Mouse (Mus musculus): ENCODE results near the gene Tom1l2. TPM values are rescaled to one million over a fixed set of nuclear protein-coding genes. Genes with fewer than 3 reads are reported as not detected.

The Tom1l2 gene
- polyA plus RNA-seq, 2 experiments, result 21.5 to 36.0 TPM

DNA sequence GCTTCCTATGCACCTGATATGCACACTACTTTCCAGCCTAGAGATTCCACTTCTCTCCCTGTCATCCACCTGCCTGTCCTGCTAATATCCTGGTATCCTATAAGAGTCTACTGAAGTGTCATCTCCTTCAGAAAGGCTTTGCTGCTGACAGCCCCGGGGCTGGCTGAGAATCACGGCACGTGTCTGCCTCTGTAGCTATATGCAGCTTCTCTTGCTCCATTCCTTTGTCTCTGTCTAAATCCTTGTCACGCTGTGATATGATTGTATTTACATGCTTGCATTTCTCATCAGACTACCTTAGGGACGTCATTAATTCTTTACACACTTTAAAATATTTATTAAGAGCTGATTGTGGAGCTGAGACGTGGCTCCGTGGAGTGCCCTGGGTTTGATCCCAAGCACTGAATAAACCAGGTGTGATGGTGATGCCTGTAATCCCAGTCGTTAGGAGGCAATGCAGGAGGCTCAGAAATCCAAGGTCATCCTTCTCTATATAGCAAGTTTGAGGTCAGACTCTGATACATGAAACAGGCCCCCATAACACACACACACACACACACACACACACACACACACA, 75.5 kb downstream of the Tom1l2 start:
- H3K4me1 ChIP-seq (ENCODE audit: control insufficient read depth, insufficient read depth, low read length), result peaks cover 21% of the 10 kb centered on the region
- H3K27ac ChIP-seq (replicated peaks; ENCODE audit: low read depth, low read length), result no peak overlapping the region
- H3K36me3 ChIP-seq (ENCODE audit: control insufficient read depth, insufficient read depth, low read length), result 0 out of 2 replicates have a peak, but pooled peaks cover 11% of the 10 kb centered on the region
- no peak overlapping the region for H3K4me2 ChIP-seq (replicated peaks; ENCODE audit: low read depth, low read length, severe bottlenecking)
- WGBS, result 58% methylated on average over 8 of the region's 8 CpGs
- no peak overlapping the region for H3K9ac ChIP-seq (ENCODE audit: low read depth, low read length, severe bottlenecking)
- ATAC-seq (ENCODE audit: low FRiP score, low read depth), result no peak
- no peak for DNase-seq (ENCODE audit: low spot score)
- no peaks in the 10 kb centered on the region for H3K27me3 ChIP-seq (ENCODE audit: control insufficient read depth, insufficient read depth, low read length)
- TF ChIP-seq POLR2A (IDR thresholded peaks at IDR 0.05; ENCODE audit: borderline replicate concordance, extremely low read depth, insufficient read depth, insufficient read length), result no peak
- H3K4me3 ChIP-seq (replicated peaks; ENCODE audit: low read length), result no peak overlapping the region
- no peaks in the 10 kb centered on the region for H3K9me3 ChIP-seq (ENCODE audit: control insufficient read depth, low read length)

DNA sequence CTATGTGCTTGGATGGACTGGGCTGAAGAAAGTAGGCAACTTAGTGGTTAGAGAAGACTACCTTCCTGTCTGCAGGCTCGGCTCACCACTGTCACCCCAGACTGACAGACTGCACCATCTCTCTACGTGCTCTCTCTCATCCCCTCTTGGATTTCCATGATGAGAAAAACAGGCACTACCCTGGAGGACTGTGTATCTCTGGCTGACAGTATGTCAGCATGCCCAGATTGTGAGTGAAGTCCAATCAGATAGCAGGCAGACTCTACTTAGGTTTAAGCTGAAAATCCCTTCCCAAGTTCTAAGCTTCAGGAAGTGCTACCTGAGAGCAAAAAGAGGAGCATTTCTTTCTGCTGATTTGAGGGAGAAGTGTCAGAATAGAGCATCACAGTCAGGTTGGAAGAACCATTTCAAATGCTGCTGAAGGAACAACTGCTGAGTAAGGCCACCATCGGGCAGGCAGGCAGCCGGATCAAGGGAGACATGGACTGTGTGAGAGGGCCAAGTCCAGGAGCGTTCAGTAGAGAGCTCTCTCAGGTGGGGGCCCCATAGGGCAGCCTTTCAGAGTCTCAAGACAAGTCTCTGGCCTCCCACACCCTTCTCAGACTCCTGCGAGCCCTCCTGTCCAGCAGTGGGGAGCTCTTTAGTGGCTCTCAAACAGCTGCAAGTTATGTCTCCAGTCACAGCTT, 76.2 kb downstream of the Tom1l2 start:
- no peak for TF ChIP-seq POLR2A (IDR thresholded peaks at IDR 0.05; ENCODE audit: borderline replicate concordance, extremely low read depth, insufficient read depth, insufficient read length)
- no peak overlapping the region for H3K4me3 ChIP-seq (replicated peaks; ENCODE audit: low read length)
- H3K4me2 ChIP-seq (replicated peaks; ENCODE audit: low read depth, low read length, severe bottlenecking), result no peak overlapping the region
- H3K27me3 ChIP-seq (ENCODE audit: control insufficient read depth, insufficient read depth, low read length), result no peaks in the 10 kb centered on the region
- ATAC-seq (ENCODE audit: low FRiP score, low read depth), result no peak
- H3K9ac ChIP-seq (ENCODE audit: low read depth, low read length, severe bottlenecking), result no peak overlapping the region
- no peak overlapping the region for H3K27ac ChIP-seq (replicated peaks; ENCODE audit: low read depth, low read length)
- H3K36me3 ChIP-seq (ENCODE audit: control insufficient read depth, insufficient read depth, low read length), result 0 out of 2 replicates have a peak, but pooled peaks cover 11% of the 10 kb centered on the region
- 78% methylated on average over 6 of the region's 6 CpGs for WGBS
- H3K9me3 ChIP-seq (ENCODE audit: control insufficient read depth, low read length), result no peaks in the 10 kb centered on the region
- DNase-seq (ENCODE audit: low spot score), result no peak
- H3K4me1 ChIP-seq (ENCODE audit: control insufficient read depth, insufficient read depth, low read length), result peaks cover 21% of the 10 kb centered on the region

DNA sequence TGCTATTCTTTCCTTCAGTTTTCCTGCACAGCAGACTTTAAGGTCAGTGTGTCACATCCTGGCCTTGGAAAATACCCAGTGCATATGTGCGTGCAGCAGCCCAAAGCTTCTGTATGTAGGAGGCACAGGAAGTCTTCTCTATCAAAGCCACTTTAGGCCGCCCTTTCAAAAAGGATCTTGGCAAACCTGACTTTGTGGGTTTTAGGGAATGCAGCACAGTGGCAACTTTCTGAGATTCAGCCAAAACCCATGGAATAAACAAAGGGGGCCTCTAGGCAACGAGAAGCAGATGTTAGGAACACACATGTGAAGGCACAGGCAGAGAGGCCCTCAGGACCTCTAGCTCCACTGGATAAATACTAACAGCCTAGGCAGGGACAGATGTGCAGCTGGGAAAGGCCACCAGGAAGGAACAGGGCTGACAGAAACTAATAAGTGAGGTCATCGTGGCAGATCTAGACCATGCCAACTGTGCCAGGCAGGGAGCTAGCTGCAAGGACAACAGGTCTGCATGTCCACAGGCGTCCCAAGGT, 79.4 kb downstream of the Tom1l2 start:
- Histone ChIP-seq H3K36me3 (ENCODE audit: control insufficient read depth, insufficient read depth, low read length) (peaks cover 20% of the 10 kb centered on the region), H3K9ac (ENCODE audit: low read depth, low read length, severe bottlenecking) (no peak overlapping the region; the same call in 1 of the 2 replicates), H3K27me3 (ENCODE audit: control insufficient read depth, insufficient read depth, low read length) (no peaks in the 10 kb centered on the region), H3K4me2 (replicated peaks; ENCODE audit: low read depth, low read length, severe bottlenecking) (no peak overlapping the region), H3K9me3 (ENCODE audit: control insufficient read depth, low read length) (no peaks in the 10 kb centered on the region), H3K4me1 (ENCODE audit: control insufficient read depth, insufficient read depth, low read length) (peaks cover 21% of the 10 kb centered on the region), H3K4me3 (replicated peaks; ENCODE audit: low read length) (no peak overlapping the region), H3K27ac (replicated peaks; ENCODE audit: low read depth, low read length) (peak overlapping the region; percentile 77)
- WGBS, result 22% methylated on average over 5 of the region's 5 CpGs
- no peak for TF ChIP-seq POLR2A (IDR thresholded peaks at IDR 0.05; ENCODE audit: borderline replicate concordance, extremely low read depth, insufficient read depth, insufficient read length)
- ATAC-seq (ENCODE audit: low FRiP score, low read depth), result peak; percentile 74
- peak; percentile 78 for DNase-seq (ENCODE audit: low spot score)

DNA sequence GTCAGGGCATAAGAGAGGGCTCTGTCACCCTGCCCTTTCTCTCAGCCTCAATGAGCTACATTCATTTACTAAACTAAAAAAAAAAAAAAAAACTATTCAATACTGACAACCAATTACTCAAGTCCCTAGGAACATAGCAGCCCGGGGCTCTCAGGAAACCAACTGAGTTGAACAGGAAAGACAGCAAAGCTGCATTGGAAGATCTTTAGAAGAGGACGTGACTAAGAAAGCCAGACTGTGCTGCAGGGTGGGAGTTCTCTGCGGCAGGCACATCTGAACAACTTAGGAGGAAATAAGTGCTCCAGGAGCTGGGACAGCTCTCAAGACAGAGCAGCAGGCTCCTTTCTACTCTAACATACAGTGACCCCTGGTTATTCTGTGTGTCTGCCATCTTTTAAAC, 84.1 kb downstream of the Tom1l2 start:
- Histone ChIP-seq H3K27me3 (ENCODE audit: control insufficient read depth, insufficient read depth, low read length) (no peaks in the 10 kb centered on the region), H3K4me2 (replicated peaks; ENCODE audit: low read depth, low read length, severe bottlenecking) (no peak overlapping the region), H3K36me3 (ENCODE audit: control insufficient read depth, insufficient read depth, low read length) (peaks cover 11% of the 10 kb centered on the region), H3K4me1 (ENCODE audit: control insufficient read depth, insufficient read depth, low read length) (peaks cover 9% of the 10 kb centered on the region), H3K9me3 (ENCODE audit: control insufficient read depth, low read length) (no peaks in the 10 kb centered on the region), H3K4me3 (replicated peaks; ENCODE audit: low read length) (no peak overlapping the region), H3K9ac (ENCODE audit: low read depth, low read length, severe bottlenecking) (no peak overlapping the region), H3K27ac (replicated peaks; ENCODE audit: low read depth, low read length) (no peak overlapping the region)
- TF ChIP-seq POLR2A (IDR thresholded peaks at IDR 0.05; ENCODE audit: borderline replicate concordance, extremely low read depth, insufficient read depth, insufficient read length), result no peak
- WGBS, result 76% methylated on average over 3 of the region's 3 CpGs
- DNase-seq (ENCODE audit: low spot score), result no peak
- no peak for ATAC-seq (ENCODE audit: low FRiP score, low read depth)

DNA sequence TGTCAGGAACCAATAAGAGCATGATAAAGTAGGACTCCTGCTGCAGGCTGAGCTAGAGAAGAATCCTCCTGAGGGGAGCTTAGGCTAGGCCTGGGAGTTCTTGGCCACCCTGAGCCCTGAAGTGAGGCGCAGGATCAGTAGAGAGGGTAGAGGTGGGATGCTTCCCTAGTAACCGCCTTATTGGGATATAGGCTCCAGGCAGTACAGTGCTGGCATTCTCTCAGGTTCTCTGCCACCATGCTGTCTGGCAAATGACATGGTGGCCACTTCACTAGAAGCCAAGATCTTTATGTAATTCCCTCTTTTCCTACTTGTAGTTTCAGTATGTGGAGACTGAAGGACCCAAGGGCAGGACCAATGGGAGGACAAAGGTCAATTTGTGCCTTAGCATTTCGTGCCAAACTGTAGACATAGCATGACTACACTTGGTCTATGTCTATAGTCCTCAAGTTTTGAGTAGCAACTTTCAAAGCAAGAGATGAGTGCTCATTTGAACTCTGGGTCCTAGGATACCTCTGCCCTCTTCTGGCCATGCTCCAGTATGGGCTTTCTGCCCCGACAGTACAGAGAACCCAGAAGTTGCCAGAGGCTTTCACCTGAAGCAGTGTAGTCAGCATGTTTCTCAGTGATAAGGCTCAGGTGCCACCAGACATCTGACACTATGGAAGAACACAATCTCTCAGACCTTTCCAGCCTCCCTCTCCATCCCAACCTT, 87.3 kb downstream of the Tom1l2 start:
- Histone ChIP-seq H3K4me2 (replicated peaks; ENCODE audit: low read depth, low read length, severe bottlenecking) (no peak overlapping the region), H3K36me3 (ENCODE audit: control insufficient read depth, insufficient read depth, low read length) (peaks cover 9% of the 10 kb centered on the region), H3K27ac (replicated peaks; ENCODE audit: low read depth, low read length) (no peak overlapping the region), H3K9me3 (ENCODE audit: control insufficient read depth, low read length) (no peaks in the 10 kb centered on the region), H3K4me1 (ENCODE audit: control insufficient read depth, insufficient read depth, low read length) (peaks cover 10% of the 10 kb centered on the region; the same call in 1 of the 2 replicates), H3K9ac (ENCODE audit: low read depth, low read length, severe bottlenecking) (no peak overlapping the region), H3K27me3 (ENCODE audit: control insufficient read depth, insufficient read depth, low read length) (no peaks in the 10 kb centered on the region), H3K4me3 (replicated peaks; ENCODE audit: low read length) (no peak overlapping the region)
- no peak for TF ChIP-seq POLR2A (IDR thresholded peaks at IDR 0.05; ENCODE audit: borderline replicate concordance, extremely low read depth, insufficient read depth, insufficient read length)
- no peak for DNase-seq (ENCODE audit: low spot score)
- ATAC-seq (ENCODE audit: low FRiP score, low read depth), result no peak
- 82% methylated on average over 4 of the region's 4 CpGs for WGBS

All from limb, embryonic 14.5 days (tissue).